Mouse (Mus musculus) spleen, adult 18-20 months (tissue): ENCODE data around the gene Rab37.

ENCODE experiments used
- DNase-seq, 2 experiments: peaks; one replicate each; pipeline ENCODE4 v3.0.0; 2022; ENCODE audit warnings: mixed read lengths in 2 of 2

The Rab37 gene

DNA sequence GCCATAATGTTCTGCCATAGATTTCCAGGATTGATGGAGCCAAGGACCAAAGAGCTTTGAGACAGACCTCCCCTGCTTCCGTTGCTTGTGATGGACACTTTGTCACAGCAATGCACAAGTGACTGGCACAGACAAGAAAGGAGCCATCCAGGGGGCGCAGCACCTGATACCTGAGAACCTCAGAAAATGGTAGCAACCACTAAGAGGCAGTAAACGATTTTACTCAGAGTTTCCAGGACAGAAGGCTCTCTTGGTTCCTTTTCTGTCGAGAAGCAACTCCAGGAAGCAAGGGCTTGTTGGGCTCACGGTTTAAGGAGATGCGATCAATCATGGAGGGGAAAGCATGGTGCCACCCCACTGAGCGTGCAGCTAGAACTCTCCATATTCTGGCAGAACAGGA is 5.0 kb upstream of the Rab37 start:
- no peak for DNase-seq

DNA sequence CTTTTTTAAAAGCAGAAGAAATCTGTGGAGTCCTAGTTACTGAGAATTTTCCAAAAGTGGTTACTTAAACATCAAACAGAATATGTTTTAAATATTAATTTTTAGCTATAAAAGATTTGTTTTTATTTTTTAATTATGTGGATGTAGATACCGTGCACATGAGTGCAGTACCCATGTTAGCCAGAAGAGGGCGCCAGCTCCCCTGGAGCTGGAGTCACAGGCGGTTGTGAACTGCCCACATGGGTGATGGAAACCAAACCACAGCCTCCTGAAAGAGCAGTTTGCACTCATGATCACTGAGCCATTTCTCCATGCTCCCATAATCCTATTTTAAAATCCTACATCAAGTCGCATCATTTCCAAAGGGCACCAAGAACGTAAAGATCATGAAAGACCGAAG is 1.4 kb upstream of the Rab37 start:
- DNase-seq = no peak

DNA sequence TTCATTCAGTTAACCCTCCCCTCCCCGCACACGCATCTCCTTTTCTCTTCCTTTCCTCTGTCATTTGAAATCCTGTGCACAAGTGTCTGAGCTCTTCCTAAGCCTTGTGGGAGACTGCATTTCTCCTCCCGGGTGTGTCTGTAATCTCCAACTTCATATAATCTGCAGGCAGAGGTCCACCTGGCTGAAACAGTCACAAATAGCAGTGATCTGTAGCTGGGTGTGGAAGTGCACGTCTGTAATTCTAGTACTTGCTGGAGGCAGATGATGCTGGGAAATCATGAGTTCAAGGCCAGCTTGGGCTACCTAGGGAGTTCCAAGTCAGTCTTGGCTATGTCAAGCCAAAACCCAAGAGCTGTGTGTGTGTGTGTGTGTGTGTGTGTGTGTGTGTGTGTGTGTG is 909 bp downstream of the Rab37 start:
- DNase-seq = no peak

DNA sequence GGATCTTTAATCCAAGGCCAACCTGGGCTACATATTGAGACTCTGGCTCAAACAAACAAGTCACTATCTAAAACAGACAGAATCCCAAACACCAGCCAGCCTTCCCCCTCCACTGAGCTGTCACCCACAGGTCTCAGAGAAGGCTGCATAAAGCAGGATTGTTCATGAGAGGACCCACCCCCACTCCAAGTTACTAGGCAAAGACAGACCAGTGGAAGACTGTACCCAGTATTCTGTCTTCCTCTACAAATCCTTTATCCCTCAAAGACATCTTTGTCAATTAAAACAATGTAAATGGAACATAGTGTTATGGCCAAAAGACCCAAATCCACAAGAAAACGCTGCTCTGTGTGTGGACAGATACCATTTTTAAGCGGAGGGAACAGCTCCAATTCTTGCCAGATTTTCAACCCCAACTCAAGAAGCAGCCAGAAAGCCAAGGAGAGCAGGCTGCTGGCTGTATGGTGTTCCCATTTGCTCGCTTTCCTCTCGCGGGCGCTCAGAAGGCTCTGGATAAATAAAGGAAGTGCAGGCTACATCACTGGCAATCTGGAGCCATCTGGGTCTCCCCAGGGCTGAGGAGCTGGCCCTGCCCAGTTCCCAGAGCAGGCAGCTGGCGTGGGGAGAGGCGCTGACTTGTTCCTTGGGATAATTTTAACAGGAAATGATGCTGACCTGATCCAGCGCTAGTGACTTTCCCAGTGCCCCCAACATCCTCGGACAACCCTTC is 7.1 kb downstream of the Rab37 start:
- DNase-seq = no peak

DNA sequence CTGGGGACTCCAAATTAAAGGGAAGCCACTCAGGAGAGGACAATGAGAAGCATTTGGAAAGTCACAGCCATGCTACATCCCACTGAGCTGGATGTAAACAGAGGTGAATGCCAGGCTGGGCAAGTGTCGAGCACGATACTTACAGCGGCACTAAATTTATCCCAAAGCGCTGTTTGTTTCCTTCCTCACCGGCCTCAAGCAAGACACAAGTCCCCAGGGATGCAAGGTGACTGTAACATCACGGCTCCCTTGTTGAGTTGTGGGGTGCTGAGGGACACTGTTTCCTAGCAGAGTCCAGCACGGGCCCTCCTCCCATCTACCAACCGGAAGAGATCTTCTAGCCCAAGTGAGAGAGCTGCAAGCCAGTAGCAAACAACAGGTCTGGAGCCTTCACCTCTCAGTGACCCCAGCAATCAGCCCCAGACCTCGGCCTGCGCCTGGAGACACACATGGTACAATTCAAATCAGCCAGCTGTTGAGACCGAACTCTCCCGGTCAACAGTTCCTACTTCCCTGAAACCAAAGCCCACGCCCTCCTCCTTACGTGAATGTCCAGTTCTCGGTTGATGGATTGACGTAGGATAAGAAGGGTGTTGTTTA is 8.1 kb downstream of the Rab37 start:
- DNase-seq = no peak

DNA sequence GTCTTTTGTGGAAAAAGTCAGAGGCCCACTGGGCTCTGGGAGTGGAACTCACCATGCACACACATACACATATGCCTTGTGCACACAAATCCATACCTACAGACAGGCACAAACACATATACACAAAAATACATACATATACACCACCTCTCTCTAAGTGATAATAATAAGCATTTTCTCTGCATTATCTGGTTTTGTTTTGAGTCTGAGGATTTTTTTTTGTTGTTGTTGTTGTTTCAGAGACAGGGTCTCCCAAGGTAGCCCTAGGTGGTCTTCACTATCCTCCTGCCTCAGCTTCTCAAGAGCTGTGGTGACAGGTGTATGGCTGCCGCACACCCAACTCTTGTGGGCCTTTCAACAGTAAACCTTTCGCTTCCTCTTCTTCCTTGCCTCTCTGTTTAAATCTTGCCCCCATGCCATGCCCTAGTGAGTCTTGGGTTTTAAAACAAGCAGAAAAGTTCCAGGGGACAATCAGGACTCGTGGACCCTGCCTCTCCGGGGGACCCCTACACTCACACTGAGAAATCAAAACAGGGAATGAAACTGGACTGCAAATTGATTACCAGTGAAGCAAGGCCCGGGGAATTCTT is 8.9 kb downstream of the Rab37 start:
- no peak for DNase-seq

DNA sequence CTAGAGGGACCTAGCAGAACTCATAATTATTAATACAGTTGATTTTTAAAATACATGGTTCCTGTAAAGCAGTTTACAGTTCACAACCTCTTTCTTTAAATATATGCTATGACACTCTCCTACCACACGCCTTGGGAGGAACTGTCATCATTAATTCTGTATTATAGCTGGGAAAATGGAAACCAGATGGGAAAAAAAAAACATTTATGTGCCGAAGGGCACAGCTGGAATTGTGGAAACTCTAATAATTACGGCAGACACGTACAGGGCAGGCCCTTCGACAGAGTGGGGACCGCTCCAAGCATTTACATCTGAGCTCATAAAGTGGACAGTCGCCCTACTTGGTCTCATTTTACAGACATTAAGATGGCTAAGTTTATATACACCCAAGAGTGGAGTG is 9.5 kb downstream of the Rab37 start:
- DNase-seq = no peak

- no peak for DNase-seq
Observed at GRCm38 (mm10) chr11:115101615-115102051, 10.4 kb downstream of the Rab37 start.

- DNase-seq = no peak
Observed at GRCm38 (mm10) chr11:115102116-115102515, 10.9 kb downstream of the Rab37 start.

DNA sequence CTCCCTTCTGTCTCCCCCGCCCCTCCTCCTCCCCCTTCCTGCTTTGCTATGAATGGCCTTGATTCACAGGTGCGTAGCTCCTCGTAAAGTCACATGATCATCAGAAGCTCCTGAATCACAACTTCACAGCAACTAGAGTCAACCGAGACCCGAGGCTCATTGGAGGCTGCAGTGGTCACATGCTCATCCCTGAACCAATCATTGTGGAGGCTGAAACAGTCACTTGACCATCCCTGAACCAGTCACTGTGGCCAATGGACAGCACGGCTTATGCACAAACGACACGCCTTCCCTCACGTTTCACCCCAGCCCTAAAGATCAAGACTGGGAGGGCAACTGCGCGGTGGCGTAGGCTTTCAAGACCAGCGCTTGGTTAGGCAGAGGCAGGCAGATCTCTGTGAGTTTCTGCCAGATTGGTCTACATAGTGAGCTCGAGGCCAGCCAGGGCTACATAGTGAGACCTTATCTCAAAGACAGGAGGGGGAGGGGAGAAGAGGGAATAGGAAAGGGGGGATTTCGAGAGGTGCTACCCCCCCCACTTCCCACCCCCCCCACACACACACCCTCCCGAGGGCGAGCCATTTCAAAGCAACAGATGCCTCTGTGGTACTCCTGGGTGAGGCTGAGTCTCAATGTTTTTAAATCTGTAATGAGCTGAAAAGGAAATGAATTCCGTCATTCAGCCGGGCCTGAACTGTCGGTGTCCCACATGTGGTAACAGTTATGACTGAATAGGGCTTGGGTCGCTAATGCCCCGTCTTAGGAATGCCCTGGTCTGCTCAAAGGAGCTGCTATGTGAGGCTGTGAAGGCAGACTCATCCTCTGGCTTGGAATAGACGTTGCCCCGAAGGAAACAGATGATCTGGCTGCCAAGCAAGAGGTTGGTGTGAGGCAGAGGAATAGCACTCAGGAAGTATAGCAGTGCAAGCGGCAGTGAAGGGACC is 12.5 kb downstream of the Rab37 start:
- DNase-seq = no peak

- DNase-seq = no peak
Observed at GRCm38 (mm10) chr11:115104769-115105563, 13.7 kb downstream of the Rab37 start.

DNA sequence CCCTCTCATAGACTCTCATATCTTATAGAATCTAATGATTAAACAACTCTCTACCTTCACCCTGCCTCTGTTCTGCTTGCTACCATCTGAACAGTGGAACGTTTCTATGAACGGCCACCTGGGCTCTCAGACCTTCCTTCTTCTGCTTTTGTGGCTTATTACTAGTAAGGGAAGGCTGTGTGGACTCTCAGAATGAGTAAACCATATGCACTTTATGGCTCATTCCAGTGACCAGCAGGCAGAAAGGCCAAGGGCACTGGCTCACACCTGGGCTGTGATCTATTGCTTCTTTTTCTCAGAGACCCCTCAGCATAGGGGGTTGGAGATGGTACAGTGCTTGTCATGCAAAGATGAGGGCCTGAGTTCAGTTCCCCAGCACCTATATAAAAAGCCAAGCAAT is 15.4 kb downstream of the Rab37 start:
- DNase-seq = no peak

GRCm38 (mm10) chr11:115107403-115107916 is 16.2 kb downstream of the Rab37 start:
- no peak for DNase-seq

GRCm38 (mm10) chr11:115108176-115108575 is 16.9 kb downstream of the Rab37 start:
- DNase-seq = no peak

GRCm38 (mm10) chr11:115110271-115110670 is 19.0 kb downstream of the Rab37 start:
- no peak for DNase-seq

DNA sequence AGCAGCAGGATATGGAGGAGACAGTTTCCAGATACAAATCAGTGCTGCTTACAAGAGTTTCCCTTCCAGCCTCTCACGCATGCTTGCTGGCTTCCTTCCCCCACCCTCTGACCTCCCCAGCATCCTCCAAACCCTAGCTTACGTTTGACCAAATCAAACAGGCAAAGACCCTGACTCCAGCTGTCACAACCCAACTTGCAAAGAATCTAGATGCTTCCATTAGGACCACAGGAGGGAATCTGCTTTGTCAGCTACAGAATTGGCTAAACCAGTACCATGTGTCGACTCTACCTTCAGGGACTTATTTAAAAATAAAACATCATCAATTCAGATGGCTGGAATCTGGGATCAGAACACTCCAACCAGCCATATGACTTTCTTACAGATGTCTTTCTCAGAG is 21.0 kb downstream of the Rab37 start:
- DNase-seq = no peak

DNA sequence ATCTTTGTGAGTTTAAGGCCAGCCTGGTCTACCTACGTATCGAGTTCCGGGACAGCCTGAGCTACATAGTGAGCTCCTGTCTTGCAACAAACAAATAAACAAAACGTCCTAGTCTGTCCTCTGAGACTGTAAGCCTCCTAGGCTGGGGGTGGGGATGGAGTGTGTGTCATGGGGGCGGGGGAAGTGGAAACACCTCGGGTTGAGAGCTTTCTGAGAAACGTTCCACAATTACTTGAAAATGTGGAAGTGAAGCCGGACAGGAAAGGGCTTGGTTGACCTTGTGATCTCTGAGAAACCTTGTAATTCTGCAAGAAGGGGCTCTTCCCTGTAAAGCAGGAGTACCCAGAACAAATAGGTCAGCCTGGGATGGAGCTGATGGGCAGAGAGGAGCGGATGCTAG is 28.2 kb downstream of the Rab37 start:
- no peak for DNase-seq

- no peak for DNase-seq
Observed at GRCm38 (mm10) chr11:115128483-115128882, 37.3 kb downstream of the Rab37 start.

- no peak for DNase-seq
Observed at GRCm38 (mm10) chr11:115129508-115130126, 38.4 kb downstream of the Rab37 start.

DNA sequence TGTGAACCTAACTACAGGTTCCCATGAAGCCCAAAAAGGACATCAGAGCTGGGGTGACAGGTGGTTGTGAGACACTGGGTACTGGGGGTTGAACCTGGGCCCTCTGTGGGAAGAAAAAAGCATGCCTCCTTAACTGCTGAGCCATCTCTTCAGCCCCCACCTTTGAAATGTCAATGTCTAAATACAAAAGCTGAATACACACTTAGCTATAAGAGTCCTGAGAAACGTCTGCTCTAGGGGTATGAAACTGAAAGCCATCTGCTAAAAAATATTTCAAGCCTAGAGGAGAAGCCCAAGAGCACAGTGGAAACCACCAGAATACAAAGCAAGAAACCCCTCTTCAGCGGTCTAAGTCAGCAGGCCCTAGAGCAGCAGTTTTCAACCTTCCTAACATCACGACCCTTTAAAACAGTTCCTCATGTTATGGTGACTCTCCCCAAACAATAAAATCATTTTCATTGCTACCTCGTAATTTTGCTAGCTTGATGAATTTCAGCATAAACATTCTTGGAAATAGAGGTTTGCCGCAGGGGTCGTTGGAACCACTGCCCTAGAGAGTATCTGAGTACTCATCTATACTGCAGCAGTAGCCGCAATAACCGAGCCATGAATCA is 40.6 kb downstream of the Rab37 start:
- no peak for DNase-seq

DNA sequence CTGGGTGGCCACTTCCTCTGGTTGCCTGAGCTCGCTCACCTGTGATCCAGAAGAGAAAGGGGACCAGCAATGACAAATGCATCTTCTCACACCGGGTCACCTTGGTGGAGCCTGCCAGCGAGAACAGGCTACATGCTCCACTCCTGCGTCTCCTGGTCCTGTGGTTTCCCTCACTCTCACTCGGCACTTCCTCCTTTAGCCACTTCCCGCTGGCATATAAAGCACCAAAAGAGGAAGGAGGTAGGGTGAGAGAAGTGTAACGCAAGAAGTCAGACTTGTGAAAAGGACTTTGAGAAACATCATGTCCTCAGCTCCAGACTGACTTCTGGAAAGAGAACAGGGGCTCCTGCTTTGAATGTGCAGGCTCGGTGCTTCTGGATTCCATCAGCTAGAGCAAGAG is 42.6 kb downstream of the Rab37 start, which contains the start of gene Cd300lf:
Cd300lf (minus strand) TSS at position 193 of the 400 bp plus-strand sequence.
- DNase-seq = peak in 1 of 2 experiments; percentile 46
